Mouse (Mus musculus): ENCODE measurements around the gene Slf2.
A peak's percentile ranks its signal among the peaks of the same experiment; 100 is the strongest.

Gene Slf2

GRCm38 (mm10) chr19:44908836-44909460 is 22.0 kb upstream of the Slf2 start:
- no peak for DNase-seq (ENCODE audit: low spot score)

GRCm38 (mm10) chr19:44914481-44915249 is 16.3 kb upstream of the Slf2 start:
- no peak for DNase-seq (ENCODE audit: low spot score)

- no peak for DNase-seq (ENCODE audit: low spot score)
Measured at GRCm38 (mm10) chr19:44918171-44918570, 12.8 kb upstream of the Slf2 start.

- DNase-seq (ENCODE audit: low spot score) = no peak
Measured at GRCm38 (mm10) chr19:44921466-44922139, 9.3 kb upstream of the Slf2 start.

GRCm38 (mm10) chr19:44922521-44922920 is 8.4 kb upstream of the Slf2 start:
- no peak for DNase-seq (ENCODE audit: low spot score)

- no peak for DNase-seq (ENCODE audit: low spot score)
Measured at GRCm38 (mm10) chr19:44924699-44925098, 6.3 kb upstream of the Slf2 start.

DNA sequence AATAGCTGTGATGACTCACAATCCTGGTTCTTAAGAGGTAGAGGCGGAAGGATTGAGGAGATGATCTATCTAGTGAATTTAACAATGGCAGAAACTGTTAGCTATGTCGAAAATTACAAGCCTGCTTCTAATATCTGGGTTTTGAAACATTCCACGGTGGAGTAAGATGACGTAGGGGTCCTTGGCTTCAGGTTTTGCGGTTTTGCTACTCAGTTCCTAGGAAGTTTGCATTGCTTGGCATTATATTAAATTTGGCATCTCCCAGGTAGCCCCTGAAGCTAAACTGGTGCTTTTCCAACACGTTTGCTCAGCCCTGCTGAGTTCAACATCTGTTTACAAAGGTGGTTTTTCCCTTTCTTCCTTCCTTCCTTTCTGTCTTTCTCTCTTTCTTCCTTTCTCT is 4.2 kb upstream of the Slf2 start:
- no peak for DNase-seq (ENCODE audit: low spot score)

DNA sequence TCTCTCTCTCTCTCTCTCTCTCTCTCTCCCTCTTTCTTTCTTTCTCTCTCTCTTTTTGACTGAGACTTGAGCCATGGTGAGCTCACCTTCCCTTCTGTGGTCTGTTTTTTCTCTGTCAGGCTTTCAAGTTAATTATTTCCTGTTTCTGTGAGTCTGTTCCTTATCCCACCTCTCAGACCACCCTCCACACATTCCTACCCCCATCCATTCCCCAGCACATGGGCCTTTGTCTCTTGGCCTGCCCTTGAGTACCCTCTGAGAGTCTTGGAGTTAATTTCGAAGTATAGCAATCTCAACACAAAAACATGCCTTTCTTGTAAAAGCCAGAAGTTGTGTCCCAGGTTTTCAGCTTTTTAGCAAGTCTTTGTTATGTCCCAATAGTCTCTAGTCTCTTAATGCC is 3.7 kb upstream of the Slf2 start:
- DNase-seq (ENCODE audit: low spot score) = no peak

DNA sequence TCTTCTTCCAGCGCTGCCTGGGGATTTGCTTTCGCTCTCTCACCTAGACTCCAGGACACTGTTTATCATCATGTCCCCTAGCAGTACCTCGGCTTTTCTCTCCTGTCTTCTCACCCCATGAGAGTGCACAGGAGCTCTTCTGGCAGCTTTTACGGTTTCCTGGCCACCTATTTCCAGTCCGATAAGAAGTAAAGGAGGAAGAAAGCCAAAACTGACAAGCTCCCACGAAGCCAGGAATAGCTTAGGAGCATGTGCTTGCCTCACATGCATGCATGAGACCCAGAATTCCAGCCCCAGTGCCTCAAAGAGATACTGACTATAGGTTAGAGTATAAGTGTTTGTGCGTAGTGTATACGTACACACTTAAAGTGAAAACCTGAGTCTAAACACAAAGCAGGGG is 2.8 kb upstream of the Slf2 start:
- no peak for DNase-seq (ENCODE audit: low spot score)

GRCm38 (mm10) chr19:44929251-44929650 is 1.7 kb upstream of the Slf2 start:
- no peak for DNase-seq (ENCODE audit: low spot score)

GRCm38 (mm10) chr19:44929663-44930062 is 1.3 kb upstream of the Slf2 start:
- no peak for DNase-seq (ENCODE audit: low spot score)

DNA sequence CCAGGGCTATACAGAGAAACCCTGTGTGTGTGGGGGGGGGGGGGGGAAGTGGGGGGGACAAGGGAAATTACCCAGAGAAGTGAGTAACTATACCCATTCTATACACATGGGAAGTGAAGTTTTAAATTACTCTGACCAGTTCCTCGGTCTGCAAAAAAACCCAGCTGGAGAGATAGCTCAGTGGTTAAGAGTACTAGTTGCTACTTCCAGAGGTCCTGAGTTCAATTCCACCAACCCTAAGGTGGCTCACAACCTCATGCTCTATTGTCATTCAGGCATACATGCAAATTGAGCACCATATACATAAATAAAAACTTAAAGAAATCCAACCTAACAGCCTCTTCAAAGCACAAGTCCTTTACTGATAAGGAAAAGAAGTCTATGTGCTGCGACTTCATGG is 829 bp upstream of the Slf2 start:
- no peak for DNase-seq (ENCODE audit: low spot score)

DNA sequence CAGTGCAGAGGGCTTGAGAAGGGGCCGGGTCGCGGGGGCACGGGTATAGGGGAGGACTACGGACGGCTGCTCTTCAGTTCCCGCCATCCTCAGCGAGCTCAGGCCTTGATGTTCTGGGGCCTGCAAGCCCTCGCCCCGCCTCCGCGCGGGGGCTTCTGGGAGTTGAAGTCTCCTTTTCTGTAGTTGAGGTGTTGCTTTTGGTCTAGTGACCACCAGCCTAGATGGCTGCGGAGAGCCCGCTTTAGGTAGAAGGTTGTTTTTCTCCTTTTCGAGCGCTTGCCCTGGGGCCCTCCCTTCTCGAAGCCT is 456 bp downstream of the Slf2 start:
- peak; percentile 67 for DNase-seq (ENCODE audit: low spot score)

GRCm38 (mm10) chr19:44932051-44932450 is 1.1 kb downstream of the Slf2 start:
- no peak for DNase-seq (ENCODE audit: low spot score)

GRCm38 (mm10) chr19:44933136-44933535 is 2.2 kb downstream of the Slf2 start:
- no peak for DNase-seq (ENCODE audit: low spot score)

- no peak for DNase-seq (ENCODE audit: low spot score)
Measured at GRCm38 (mm10) chr19:44959633-44960032, 28.7 kb downstream of the Slf2 start.

GRCm38 (mm10) chr19:44965978-44966377 is 35.0 kb downstream of the Slf2 start:
- DNase-seq (ENCODE audit: low spot score) = no peak

GRCm38 (mm10) chr19:44968329-44968728 is 37.4 kb downstream of the Slf2 start:
- DNase-seq (ENCODE audit: low spot score) = no peak

DNA sequence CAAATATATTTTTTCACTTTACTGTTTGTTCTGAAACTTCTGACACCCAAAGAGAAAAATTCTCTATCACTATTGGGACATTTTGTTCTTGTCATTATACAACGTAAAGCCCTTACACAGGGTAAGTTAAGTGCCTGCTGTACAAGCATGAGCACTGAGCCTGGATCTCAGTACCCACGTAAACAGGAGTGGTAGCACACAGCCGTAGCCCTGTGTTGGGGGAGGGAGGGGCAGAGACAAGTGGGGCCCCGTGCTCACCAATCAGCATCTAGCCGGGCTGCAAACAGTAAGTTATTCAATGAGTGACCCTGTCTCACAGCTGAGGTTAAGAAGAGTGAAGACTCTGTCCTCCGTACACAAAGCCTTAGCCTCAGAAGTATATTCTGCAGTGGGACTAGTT is 45.7 kb downstream of the Slf2 start:
- DNase-seq (ENCODE audit: low spot score) = no peak

DNA sequence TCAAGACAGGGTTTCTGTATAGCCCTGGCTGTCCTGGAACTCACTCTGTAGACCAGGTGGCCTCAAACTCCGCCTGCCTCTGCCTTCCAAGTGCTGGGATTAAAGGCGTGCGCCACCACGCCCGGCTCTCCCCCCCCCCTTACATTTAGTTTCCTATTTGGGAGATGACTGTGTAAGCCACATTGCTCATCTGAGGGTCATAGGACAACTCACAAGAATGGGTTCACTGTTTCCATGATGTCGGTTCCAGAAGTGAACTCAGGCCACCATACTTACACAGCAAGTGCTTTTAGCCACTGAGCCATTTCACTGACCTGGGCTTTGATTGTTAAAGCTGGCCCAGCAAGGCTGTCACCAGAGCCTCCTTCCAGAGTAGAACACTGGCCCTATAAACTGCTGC is 46.2 kb downstream of the Slf2 start:
- no peak for DNase-seq (ENCODE audit: low spot score)

DNA sequence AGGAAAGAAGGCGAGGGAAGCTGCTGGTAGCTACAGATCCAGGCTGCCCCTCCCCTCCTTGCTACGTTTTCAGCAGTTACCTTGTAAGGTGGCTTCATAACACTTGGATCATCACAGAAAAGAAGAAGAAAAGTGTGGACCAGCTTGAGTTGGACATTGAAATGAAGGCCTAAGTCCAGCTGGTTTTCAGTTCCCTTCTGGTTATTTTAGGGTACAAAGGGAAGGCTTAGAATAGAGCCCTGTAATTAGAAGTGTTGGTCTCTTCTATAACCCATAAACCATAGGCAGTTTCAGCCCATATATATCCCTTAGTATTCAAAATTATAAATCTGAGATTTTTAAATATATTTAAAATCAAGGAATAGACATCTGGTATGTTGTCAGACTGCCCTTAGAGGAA is 49.8 kb downstream of the Slf2 start:
- DNase-seq (ENCODE audit: low spot score) = no peak

DNA sequence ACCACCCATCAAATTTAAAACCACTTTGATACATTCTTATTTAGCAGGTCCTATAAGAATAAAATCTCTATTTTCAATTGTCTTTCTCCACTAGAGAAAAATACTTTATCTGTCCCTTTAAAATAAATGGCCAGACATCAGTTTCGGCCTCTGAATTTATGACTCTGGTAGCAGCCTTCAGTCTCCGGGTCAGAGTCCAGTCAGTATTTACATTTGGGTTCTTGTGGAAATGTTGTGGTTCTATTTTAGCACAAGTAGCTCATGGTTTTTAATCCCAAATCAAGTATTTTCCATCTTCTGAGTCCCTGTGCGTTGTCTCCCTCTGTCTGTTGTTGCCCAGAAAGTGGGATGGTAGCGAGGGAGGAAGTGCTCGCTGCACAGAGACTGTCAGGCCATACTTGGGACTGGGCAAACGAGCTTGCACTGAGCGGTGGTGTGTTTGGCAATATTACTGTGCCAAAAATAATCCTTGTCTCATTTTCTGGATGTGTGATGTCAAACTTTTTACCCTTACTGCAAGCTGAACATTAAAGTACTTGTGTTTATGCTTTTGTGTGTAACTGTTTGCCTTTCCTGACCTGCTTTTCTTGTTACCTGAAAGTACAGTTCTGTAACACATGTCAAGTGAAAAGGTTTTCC is 51.6 kb downstream of the Slf2 start:
- no peak for DNase-seq (ENCODE audit: low spot score)

DNA sequence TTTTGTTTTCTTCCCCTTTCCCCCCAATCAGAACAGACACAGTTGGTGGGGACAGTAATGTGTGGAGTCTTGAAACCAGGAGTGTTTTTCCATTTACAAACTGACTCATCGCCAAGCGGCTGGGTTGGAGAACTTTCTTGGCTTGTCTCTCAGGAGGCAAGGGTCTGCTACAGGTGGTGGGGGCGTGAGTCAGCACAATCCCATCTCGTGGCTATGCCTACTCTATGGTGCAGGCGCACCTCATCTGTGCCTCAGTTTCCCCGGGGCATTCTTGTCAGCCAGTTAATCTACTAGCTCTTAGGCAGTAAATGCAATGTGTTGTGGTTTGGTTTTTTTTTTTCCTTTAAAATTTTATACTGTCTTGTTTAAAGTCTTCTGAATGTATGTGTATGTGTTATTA is 52.4 kb downstream of the Slf2 start:
- DNase-seq (ENCODE audit: low spot score) = no peak

Data from ovary, postnatal 14 days (tissue).